Mouse (Mus musculus) hindbrain, embryonic 14.5 days (tissue): ENCODE measurements around the gene Cdhr2. TPM values are rescaled to one million over a fixed set of nuclear protein-coding genes. Genes with fewer than 3 reads are reported as not detected.
A peak's percentile ranks its signal among the peaks of the same experiment; 100 is the strongest.

ENCODE experiments used
- ATAC-seq: fragments of 200-750 bp; cut with Nextera tagmentation; 2 replicates; pipeline ENCODE4 v1.8.0; 2017; ENCODE audit warnings: moderate number of reproducible peaks, mild to moderate bottlenecking, moderate TSS enrichment, moderate library complexity; ENCODE audit not compliant: low FRiP score
- DNase-seq: peaks from one replicate; pipeline ENCODE4 v3.0.0-alpha.2; 2015; ENCODE audit warnings: low spot score
- H3K27ac ChIP-seq: fragments of 300-500 bp; sonication (generic); 2 replicates; pipeline ENCODE4 v1.5.1; 2014; ENCODE audit warnings: mild to moderate bottlenecking, moderate library complexity
- H3K27me3 ChIP-seq: fragments of 300-500 bp; sonication (generic); 2 replicates; pipeline ENCODE4 v1.6.1; 2014; ENCODE audit warnings: mild to moderate bottlenecking, low read length, mixed read lengths; ENCODE audit not compliant: control insufficient read depth, insufficient read depth
- H3K36me3 ChIP-seq: fragments of 300-500 bp; sonication (generic); replicated peaks from 2 replicates; pipeline ENCODE4 v1.6.1; 2014; ENCODE audit not compliant: control insufficient read depth, insufficient read depth
- H3K4me1 ChIP-seq: fragments of 300-500 bp; sonication (generic); replicated peaks from 2 replicates; pipeline ENCODE4 v1.6.1; 2014; ENCODE audit warnings: antibody characterized with exemption, low read length, mixed read lengths; ENCODE audit not compliant: control insufficient read depth, insufficient read depth
- H3K4me2 ChIP-seq: fragments of 300-500 bp; sonication (generic); replicated peaks from 2 replicates; pipeline ENCODE4 v1.6.1; 2014; ENCODE audit warnings: mild to moderate bottlenecking, moderate library complexity
- H3K4me3 ChIP-seq: fragments of 300-500 bp; sonication (generic); replicated peaks from 2 replicates; pipeline ENCODE4 v1.5.1; 2014; ENCODE audit warnings: mild to moderate bottlenecking, low read length
- H3K9ac ChIP-seq: fragments of 300-500 bp; sonication (generic); 2 replicates; pipeline ENCODE4 v1.6.1; 2014
- H3K9me3 ChIP-seq: fragments of 300-500 bp; sonication (generic); 2 replicates; pipeline ENCODE4 v1.6.1; 2016; ENCODE audit warnings: low read length; ENCODE audit not compliant: control insufficient read depth
- WGBS: fragments of 180-500 bp; shearing (Covaris S2); extraction: QIAGEN DNeasy Blood & Tissue Kit; methylation state at CpG from one replicate; pipeline ENCODE4 v1.1.7; 2014; 5-methylcytosine and 5-hydroxymethylcytosine counted together
- polyA plus RNA-seq: library from polyadenylated mRNA; unstranded; fragments of >200 nt; fragmentation: Nextera tagmentation; extraction: Ambion mirVana; gene quantifications from 2 replicates; pipeline ENCODE4 v1.2.1, GENCODE M21; 2014

Gene Cdhr2
- polyA plus RNA-seq, 1 experiment from 2014 or later = 0.16 TPM

- peaks cover 16% of the 10 kb centered on the region for H3K27me3 ChIP-seq
- no peak overlapping the region for H3K4me3 ChIP-seq
- no peaks in the 10 kb centered on the region for H3K9me3 ChIP-seq
- no peaks in the 10 kb centered on the region for H3K36me3 ChIP-seq
- ATAC-seq (no peak), DNase-seq (no peak)
- WGBS = 36% methylated on average over 12 of the region's 12 CpGs
- 0 out of 2 replicates have a peak overlapping the region, but pooled peaks have one; percentile 16 for H3K9ac ChIP-seq
- no peak overlapping the region for H3K4me2 ChIP-seq
- H3K4me1 ChIP-seq = peaks cover 48% of the 10 kb centered on the region
- no peak overlapping the region for H3K27ac ChIP-seq
These were observed 53.2 kb downstream of the Cdhr2 start for GRCm38 (mm10) chr13:54754169-54755080.

- 12% methylated on average over 9 of the region's 9 CpGs for WGBS
- Histone ChIP-seq H3K36me3 (no peaks in the 10 kb centered on the region), H3K27ac (peak overlapping the region; percentile 68), H3K9ac (peak overlapping the region; percentile 32; the same call in 1 of the 2 replicates), H3K27me3 (peaks cover 20% of the 10 kb centered on the region), H3K4me1 (peaks cover 51% of the 10 kb centered on the region), H3K4me3 (no peak overlapping the region), H3K9me3 (no peaks in the 10 kb centered on the region), H3K4me2 (peak overlapping the region; percentile 20; the same call in 1 of the 2 replicates)
- ATAC-seq (no peak), DNase-seq (peak; percentile 44)
These were observed 54.1 kb downstream of the Cdhr2 start for GRCm38 (mm10) chr13:54755201-54755830.

- peaks cover 53% of the 10 kb centered on the region for H3K4me1 ChIP-seq
- peak overlapping the region; percentile 68; the same call in 1 of the 2 replicates for H3K27ac ChIP-seq
- DNase-seq = no peak
These were observed 55.0 kb downstream of the Cdhr2 start for GRCm38 (mm10) chr13:54756156-54756712.

GRCm38 (mm10) chr13:54757093-54757830, 56.0 kb downstream of the Cdhr2 start:
- 34% methylated on average over 10 of the region's 10 CpGs for WGBS
- Histone ChIP-seq H3K4me1 (peaks cover 53% of the 10 kb centered on the region), H3K9me3 (no peaks in the 10 kb centered on the region), H3K4me2 (peak overlapping the region; percentile 81), H3K9ac (peak overlapping the region; percentile 59), H3K27ac (peak overlapping the region; percentile 96), H3K27me3 (0 out of 2 replicates have a peak, but pooled peaks cover 9% of the 10 kb centered on the region), H3K36me3 (no peaks in the 10 kb centered on the region), H3K4me3 (peak overlapping the region; percentile 40)
- DNase-seq (peak; percentile 56), ATAC-seq (no peak)

More at GRCm38 (mm10) chr13:54756156-54756712, 55.0 kb downstream of the Cdhr2 start:
- H3K9ac ChIP-seq = no peak overlapping the region
- no peaks in the 10 kb centered on the region for H3K9me3 ChIP-seq
- no peaks in the 10 kb centered on the region for H3K36me3 ChIP-seq
- WGBS = 88% methylated on average over 8 of the region's 8 CpGs
- peaks cover 16% of the 10 kb centered on the region; the same call in 1 of the 2 replicates for H3K27me3 ChIP-seq
- no peak overlapping the region for H3K4me3 ChIP-seq
- ATAC-seq = no peak
- no peak overlapping the region for H3K4me2 ChIP-seq

GRCm38 (mm10) chr13:54758045-54758755, 56.9 kb downstream of the Cdhr2 start:
- peaks cover 53% of the 10 kb centered on the region for H3K4me1 ChIP-seq
- H3K9ac ChIP-seq = peak overlapping the region; percentile 59
- under 1% methylated on average over 43 of the region's 43 CpGs for WGBS

GRCm38 (mm10) chr13:54758756-54759470, 57.7 kb downstream of the Cdhr2 start:
- Histone ChIP-seq H3K36me3 (no peaks in the 10 kb centered on the region), H3K4me3 (peak overlapping the region; percentile 40), H3K27me3 (peaks cover 22% of the 10 kb centered on the region; the same call in 1 of the 2 replicates), H3K4me1 (peaks cover 51% of the 10 kb centered on the region), H3K9me3 (no peaks in the 10 kb centered on the region), H3K27ac (peak overlapping the region; percentile 96), H3K4me2 (peak overlapping the region; percentile 81), H3K9ac (peak overlapping the region; percentile 59)
- WGBS = under 1% methylated on average over 29 of the region's 29 CpGs
- DNase-seq (no peak), ATAC-seq (no peak)

More at GRCm38 (mm10) chr13:54758045-54758755, 56.9 kb downstream of the Cdhr2 start:
- Histone ChIP-seq H3K27ac (peak overlapping the region; percentile 96), H3K36me3 (no peaks in the 10 kb centered on the region), H3K4me2 (peak overlapping the region; percentile 81), H3K9me3 (no peaks in the 10 kb centered on the region), H3K27me3 (peaks cover 15% of the 10 kb centered on the region; the same call in 1 of the 2 replicates), H3K4me3 (peak overlapping the region; percentile 40)
- DNase-seq (peak; percentile 91), ATAC-seq (peak; percentile 84)

GRCm38 (mm10) chr13:54759496-54759895, 58.2 kb downstream of the Cdhr2 start:
- H3K9ac ChIP-seq = peak overlapping the region; percentile 59
- no peak for DNase-seq
- no peak for ATAC-seq
- peaks cover 28% of the 10 kb centered on the region for H3K27me3 ChIP-seq
- peak overlapping the region; percentile 81 for H3K4me2 ChIP-seq
- H3K4me1 ChIP-seq = peaks cover 47% of the 10 kb centered on the region
- no peak overlapping the region; the same call in 1 of the 2 replicates for H3K4me3 ChIP-seq
- H3K9me3 ChIP-seq = no peaks in the 10 kb centered on the region
- no peaks in the 10 kb centered on the region for H3K36me3 ChIP-seq
- no peak overlapping the region; the same call in 1 of the 2 replicates for H3K27ac ChIP-seq
- 4% methylated on average over 6 of the region's 7 CpGs for WGBS
